Mouse (Mus musculus): ENCODE results near the gene Pou2f2. TPM values are rescaled to one million over a fixed set of nuclear protein-coding genes. Genes with fewer than 3 reads are reported as not detected.

Gene Pou2f2
- total and polyA plus RNA-seq, 3 experiments: 0.39 to 1.5 (median 0.64) TPM

DNA sequence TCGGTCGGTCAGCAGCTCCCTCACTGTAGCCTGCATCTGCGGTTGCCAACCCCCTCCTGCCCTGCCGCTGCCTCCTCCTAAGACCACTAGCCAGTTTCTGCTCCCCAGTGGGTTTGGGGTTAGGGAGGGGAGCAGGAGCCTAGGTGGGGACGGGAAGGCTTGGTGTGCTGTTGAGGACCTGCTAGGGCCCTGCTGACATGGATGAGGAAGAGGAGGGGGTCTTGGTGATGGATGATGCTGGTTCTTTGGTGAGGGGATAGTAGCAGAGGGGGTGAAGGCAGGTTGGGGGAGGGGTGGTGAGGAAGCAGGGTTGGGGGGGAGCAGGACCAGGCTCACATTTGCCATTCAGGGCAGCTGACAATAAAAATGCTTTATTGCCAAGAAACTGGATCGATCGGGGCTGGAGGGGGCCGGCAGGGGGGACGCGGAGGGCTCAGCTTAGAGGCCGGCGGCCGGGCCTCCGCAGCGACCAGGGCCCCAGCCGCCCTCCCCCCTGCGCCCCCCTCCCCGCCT lies 29.3 kb downstream of the Pou2f2 start:
- DNase-seq: no peak
- Histone ChIP-seq H3K36me3 (ENCODE audit: control insufficient read depth, insufficient read depth, low read length) (no peaks in the 10 kb centered on the region), H3K4me3 (no peak overlapping the region), H3K27me3 (ENCODE audit: control insufficient read depth, insufficient read depth, low read length) (0 out of 2 replicates have a peak, but pooled peaks cover 1% of the 10 kb centered on the region), H3K27ac (no peak overlapping the region), H3K4me1 (ENCODE audit: control insufficient read depth, insufficient read depth, low read length) (no peaks in the 10 kb centered on the region), H3K9ac (ENCODE audit: low read depth, low read length) (no peak overlapping the region), H3K79me2 (replicated peaks; ENCODE audit: control insufficient read depth, insufficient read depth, low read length) (no peaks in the 10 kb centered on the region)
- 4% methylated on average over 18 of the region's 18 CpGs for WGBS
- intact Hi-C loops (cut with DNase I): no loop called here
- TF ChIP-seq CTCF (IDR thresholded peaks at IDR 0.05): no peak
- TF ChIP-seq EP300 (IDR thresholded peaks at IDR 0.05; ENCODE audit: insufficient read depth, low read depth, low read length): no peak
- no peak for TF ChIP-seq POLR2A (IDR thresholded peaks at IDR 0.05; ENCODE audit: insufficient read depth, low read depth, low read length)

DNA sequence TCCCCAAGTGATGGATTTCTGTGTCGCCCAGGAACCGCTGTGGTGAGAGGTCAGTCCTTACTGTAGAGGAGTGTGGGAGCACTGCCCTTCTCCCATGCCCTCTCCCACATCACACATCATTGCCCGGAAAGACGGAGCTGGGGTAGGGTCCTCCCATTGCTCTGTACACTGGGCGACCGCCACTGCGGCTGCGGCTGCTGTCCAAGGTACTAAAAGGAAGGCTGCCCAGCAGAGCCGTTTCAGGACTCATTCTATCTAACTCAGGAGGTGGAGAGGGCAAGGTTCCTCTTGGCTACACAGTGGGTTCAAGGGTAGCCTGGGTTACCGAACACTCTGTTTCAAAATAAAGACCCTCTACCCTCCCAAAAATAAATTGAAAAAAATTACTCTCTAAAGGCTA lies 33.6 kb downstream of the Pou2f2 start:
- no peak for DNase-seq

DNA sequence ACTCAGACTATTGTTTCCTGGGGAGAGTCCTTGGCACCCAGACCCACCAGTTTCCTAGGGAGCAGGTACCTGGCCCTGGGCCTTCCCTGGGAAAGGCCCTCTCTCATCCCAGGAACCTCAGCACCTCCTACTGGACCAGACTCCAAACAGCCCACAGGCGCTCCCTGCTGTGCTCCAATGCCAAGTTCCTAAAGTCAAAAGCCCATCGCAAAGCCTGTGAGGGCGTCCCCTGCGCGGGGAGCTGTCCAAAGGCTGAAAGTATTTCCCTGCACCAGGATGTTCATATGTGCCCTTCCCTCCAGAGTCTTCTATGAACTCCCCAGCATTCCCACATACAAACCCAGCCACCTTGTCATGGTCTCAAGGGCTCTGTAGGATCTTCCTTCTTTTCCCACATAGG lies 37.8 kb downstream of the Pou2f2 start:
- Histone ChIP-seq H3K36me3 (ENCODE audit: control insufficient read depth, insufficient read depth, low read length) (no peaks in the 10 kb centered on the region), H3K4me1 (ENCODE audit: control insufficient read depth, insufficient read depth, low read length) (no peaks in the 10 kb centered on the region), H3K27me3 (ENCODE audit: control insufficient read depth, insufficient read depth, low read length) (peaks cover 2% of the 10 kb centered on the region; the same call in 1 of the 2 replicates), H3K9ac (ENCODE audit: low read depth, low read length) (no peak overlapping the region), H3K4me3 (no peak overlapping the region), H3K79me2 (replicated peaks; ENCODE audit: control insufficient read depth, insufficient read depth, low read length) (no peaks in the 10 kb centered on the region), H3K27ac (no peak overlapping the region)
- no peak for DNase-seq
- TF ChIP-seq POLR2A (IDR thresholded peaks at IDR 0.05; ENCODE audit: insufficient read depth, low read depth, low read length): no peak
- WGBS: 2% methylated on average over 5 of the region's 5 CpGs
- intact Hi-C loops (cut with DNase I): no loop called here

More for the DNA sequence above, 33.6 kb downstream of the Pou2f2 start:
- 10% methylated on average over 10 of the region's 10 CpGs for WGBS
- H3K4me3 ChIP-seq: no peak overlapping the region
- TF ChIP-seq EP300 (IDR thresholded peaks at IDR 0.05; ENCODE audit: insufficient read depth, low read depth, low read length) (no peak), POLR2A (IDR thresholded peaks at IDR 0.05; ENCODE audit: insufficient read depth, low read depth, low read length) (no peak), CTCF (IDR thresholded peaks at IDR 0.05) (no peak)
- H3K27ac ChIP-seq: no peak overlapping the region
- no peaks in the 10 kb centered on the region for H3K27me3 ChIP-seq (ENCODE audit: control insufficient read depth, insufficient read depth, low read length)
- no peak overlapping the region for H3K9ac ChIP-seq (ENCODE audit: low read depth, low read length)
- no peaks in the 10 kb centered on the region for H3K4me1 ChIP-seq (ENCODE audit: control insufficient read depth, insufficient read depth, low read length)
- intact Hi-C loops (cut with DNase I): no loop called here
- H3K36me3 ChIP-seq (ENCODE audit: control insufficient read depth, insufficient read depth, low read length): no peaks in the 10 kb centered on the region
- H3K79me2 ChIP-seq (replicated peaks; ENCODE audit: control insufficient read depth, insufficient read depth, low read length): no peaks in the 10 kb centered on the region

DNA sequence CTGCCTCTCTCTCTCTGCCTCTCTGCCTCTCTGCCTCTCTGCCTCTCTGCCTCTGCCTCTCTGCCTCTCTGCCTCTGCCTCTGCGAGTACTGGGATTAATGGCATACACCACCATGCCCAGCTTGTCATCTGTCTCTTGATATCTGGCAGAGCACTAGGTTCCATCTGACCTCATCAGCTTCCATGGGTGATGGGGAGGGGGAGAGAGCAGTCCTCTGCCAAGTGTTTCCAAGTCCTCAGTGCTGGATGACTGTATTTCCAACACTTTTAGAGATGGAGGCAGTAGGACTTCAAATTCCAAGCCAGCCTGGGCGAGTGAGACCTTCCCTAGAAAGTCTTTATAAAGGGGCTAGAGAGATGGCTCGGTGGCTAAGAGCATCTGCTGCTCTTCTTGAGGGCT lies 42.0 kb downstream of the Pou2f2 start:
- DNase-seq: no peak
- Histone ChIP-seq H3K27ac (no peak overlapping the region), H3K4me3 (no peak overlapping the region), H3K4me1 (ENCODE audit: control insufficient read depth, insufficient read depth, low read length) (no peaks in the 10 kb centered on the region), H3K36me3 (ENCODE audit: control insufficient read depth, insufficient read depth, low read length) (no peaks in the 10 kb centered on the region), H3K9ac (ENCODE audit: low read depth, low read length) (no peak overlapping the region), H3K79me2 (replicated peaks; ENCODE audit: control insufficient read depth, insufficient read depth, low read length) (no peaks in the 10 kb centered on the region), H3K27me3 (ENCODE audit: control insufficient read depth, insufficient read depth, low read length) (peaks cover 4% of the 10 kb centered on the region; the same call in 1 of the 2 replicates)
- intact Hi-C loops (cut with DNase I): loop anchor here (10.0 kb wide), 1 partner anchor 267 kb away; no protein-coding TSS in a partner anchor
- 30% methylated on average over 3 of the region's 3 CpGs for WGBS
- TF ChIP-seq EP300 (IDR thresholded peaks at IDR 0.05; ENCODE audit: insufficient read depth, low read depth, low read length) (no peak), POLR2A (IDR thresholded peaks at IDR 0.05; ENCODE audit: insufficient read depth, low read depth, low read length) (no peak), CTCF (IDR thresholded peaks at IDR 0.05) (no peak)

DNA sequence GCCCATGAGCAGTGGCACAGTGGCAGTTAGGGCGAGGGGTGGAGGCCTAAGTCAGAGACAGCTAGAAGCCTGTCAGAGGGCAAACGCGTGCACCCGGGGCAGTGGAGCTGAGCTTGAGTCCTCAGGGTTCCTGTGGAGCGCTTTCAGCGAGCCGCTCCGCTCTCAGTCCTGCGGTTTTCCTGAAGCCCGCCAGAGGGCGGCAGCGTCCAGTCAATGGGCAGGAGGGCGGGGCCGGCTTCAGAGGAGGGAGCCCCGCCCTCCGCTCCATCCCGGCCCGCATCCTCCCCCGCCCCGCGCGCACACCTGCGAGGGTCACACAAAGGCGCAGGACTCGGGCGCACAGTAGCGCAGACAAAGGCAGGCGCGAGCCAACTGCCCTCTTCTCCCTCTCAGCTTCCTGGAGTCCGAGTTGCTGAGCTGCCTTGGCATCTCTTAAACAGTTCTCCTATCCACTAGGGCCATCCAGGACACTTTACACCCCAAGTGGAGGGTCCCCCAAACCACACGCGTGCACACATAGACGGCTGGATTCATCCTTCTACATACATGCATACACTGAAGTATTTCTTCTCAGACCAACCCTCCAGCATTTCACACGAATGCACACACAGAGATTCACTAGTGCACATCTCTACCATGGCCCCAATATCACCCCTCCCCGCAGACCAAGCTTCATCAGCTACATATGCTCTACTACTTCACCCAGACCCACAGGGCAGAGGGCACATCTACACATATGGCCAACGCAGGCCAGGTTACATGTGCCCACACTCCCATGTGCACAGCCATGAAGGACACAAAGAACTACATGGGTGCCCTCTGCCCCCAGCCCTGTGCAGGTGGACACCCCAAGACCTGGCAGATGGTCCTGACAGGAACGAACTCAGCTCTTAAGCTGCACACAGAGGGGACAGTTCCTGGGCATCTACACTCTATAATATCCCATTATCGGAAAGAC lies 46.2 kb downstream of the Pou2f2 start:
- Histone ChIP-seq H3K79me2 (replicated peaks; ENCODE audit: control insufficient read depth, insufficient read depth, low read length) (no peaks in the 10 kb centered on the region), H3K4me1 (ENCODE audit: control insufficient read depth, insufficient read depth, low read length) (no peaks in the 10 kb centered on the region), H3K36me3 (ENCODE audit: control insufficient read depth, insufficient read depth, low read length) (no peaks in the 10 kb centered on the region), H3K4me3 (no peak overlapping the region), H3K27me3 (ENCODE audit: control insufficient read depth, insufficient read depth, low read length) (peaks cover 8% of the 10 kb centered on the region), H3K27ac (no peak overlapping the region), H3K9ac (ENCODE audit: low read depth, low read length) (no peak overlapping the region)
- peak; percentile 80 to 83 for DNase-seq
- 9% methylated on average over 38 of the region's 38 CpGs for WGBS
- intact Hi-C loops (cut with DNase I): loop anchor here (1.0 to 10.0 kb wide), 3 partner anchors 54 to 271 kb away; no protein-coding TSS in a partner anchor
- TF ChIP-seq CTCF (IDR thresholded peaks at IDR 0.05): peak; percentile 87
- TF ChIP-seq EP300 (IDR thresholded peaks at IDR 0.05; ENCODE audit: insufficient read depth, low read depth, low read length): no peak
- no peak for TF ChIP-seq POLR2A (IDR thresholded peaks at IDR 0.05; ENCODE audit: insufficient read depth, low read depth, low read length)

Data from heart, adult 2 months (tissue).